Mouse (Mus musculus): ENCODE data around the gene Sigirr. TPM values are rescaled to one million over a fixed set of nuclear protein-coding genes. Genes with fewer than 3 reads are reported as not detected.

Sigirr gene
- polyA plus RNA-seq, 1 experiment from 2014 or later = 17.8 TPM

Other genes with a start within 250 kb of the Sigirr start
- gene Gm45785, start 244.2 kb downstream of the Sigirr start, polyA plus RNA-seq (2015; fragmentation: Nextera tagmentation; extraction: Ambion mirVana) = 0.54 TPM in 1 of 2 replicates, not detected in the other
- gene Ric8a, start 243.6 kb downstream of the Sigirr start, polyA plus RNA-seq (2015; fragmentation: Nextera tagmentation; extraction: Ambion mirVana) = 51.9 and 66.6 TPM in 2 replicates
- 31.7 and 37.1 TPM in 2 replicates for gene Bet1l, start 243.0 kb downstream of the Sigirr start, polyA plus RNA-seq (2015; fragmentation: Nextera tagmentation; extraction: Ambion mirVana)
- gene Psmd13, start 218.6 kb downstream of the Sigirr start, polyA plus RNA-seq (2015; fragmentation: Nextera tagmentation; extraction: Ambion mirVana) = 194 and 214 TPM in 2 replicates
- 27.7 and 31.4 TPM in 2 replicates for gene Sirt3, start 218.3 kb downstream of the Sigirr start, polyA plus RNA-seq (2015; fragmentation: Nextera tagmentation; extraction: Ambion mirVana)
- not detected in 2 replicates for gene Cox8b, start 200.1 kb downstream of the Sigirr start, polyA plus RNA-seq (2015; fragmentation: Nextera tagmentation; extraction: Ambion mirVana)
- gene Nlrp6, start 179.7 kb downstream of the Sigirr start, polyA plus RNA-seq (2015; fragmentation: Nextera tagmentation; extraction: Ambion mirVana) = 42.9 and 46.8 TPM in 2 replicates
- 21.6 and 21.9 TPM in 2 replicates for gene Pgghg, start 159.2 kb downstream of the Sigirr start, polyA plus RNA-seq (2015; fragmentation: Nextera tagmentation; extraction: Ambion mirVana)
- 2.4 and 3.4 TPM in 2 replicates for gene Ifitm5, start 150.3 kb downstream of the Sigirr start, polyA plus RNA-seq (2015; fragmentation: Nextera tagmentation; extraction: Ambion mirVana)
- gene Gm45717, start 144.6 kb downstream of the Sigirr start, polyA plus RNA-seq (2015; fragmentation: Nextera tagmentation; extraction: Ambion mirVana) = 0.69 TPM in 1 of 2 replicates, not detected in the other
- gene Ifitm2, start 144.6 kb downstream of the Sigirr start, polyA plus RNA-seq (2015; fragmentation: Nextera tagmentation; extraction: Ambion mirVana) = 1,251 and 1,347 TPM in 2 replicates
- 145 and 148 TPM in 2 replicates for gene Ifitm1, start 133.4 kb downstream of the Sigirr start, polyA plus RNA-seq (2015; fragmentation: Nextera tagmentation; extraction: Ambion mirVana)
- gene Ifitm3, start 89.8 kb downstream of the Sigirr start, polyA plus RNA-seq (2015; fragmentation: Nextera tagmentation; extraction: Ambion mirVana) = 255 and 288 TPM in 2 replicates
- 1.6 and 3.6 TPM in 2 replicates for gene Ifitm6, start 82.6 kb downstream of the Sigirr start, polyA plus RNA-seq (2015; fragmentation: Nextera tagmentation; extraction: Ambion mirVana)
- gene Gm17387, start 71.4 kb downstream of the Sigirr start, polyA plus RNA-seq (2015; fragmentation: Nextera tagmentation; extraction: Ambion mirVana) = not detected in 2 replicates
- 7.9 and 10.7 TPM in 2 replicates for gene B4galnt4, start 39.5 kb downstream of the Sigirr start, polyA plus RNA-seq (2015; fragmentation: Nextera tagmentation; extraction: Ambion mirVana)
- 24.6 and 26.1 TPM in 2 replicates for gene Pkp3, start 22.4 kb downstream of the Sigirr start, polyA plus RNA-seq (2015; fragmentation: Nextera tagmentation; extraction: Ambion mirVana)
- 29.5 and 35.3 TPM in 2 replicates for gene Ano9, start 17.2 kb upstream of the Sigirr start, polyA plus RNA-seq (2015; fragmentation: Nextera tagmentation; extraction: Ambion mirVana)
- 58.0 and 59.7 TPM in 2 replicates for gene Ptdss2, start 21.8 kb upstream of the Sigirr start, polyA plus RNA-seq (2015; fragmentation: Nextera tagmentation; extraction: Ambion mirVana)
- 123 and 155 TPM in 2 replicates for gene Rnh1, start 72.3 kb upstream of the Sigirr start, polyA plus RNA-seq (2015; fragmentation: Nextera tagmentation; extraction: Ambion mirVana)
- gene Hras, start 93.4 kb upstream of the Sigirr start, polyA plus RNA-seq (2015; fragmentation: Nextera tagmentation; extraction: Ambion mirVana) = 92.9 and 107 TPM in 2 replicates
- gene Lrrc56, start 93.6 kb upstream of the Sigirr start, polyA plus RNA-seq (2015; fragmentation: Nextera tagmentation; extraction: Ambion mirVana) = 5.1 and 5.4 TPM in 2 replicates
- gene Lmntd2, start 113.5 kb upstream of the Sigirr start, polyA plus RNA-seq (2015; fragmentation: Nextera tagmentation; extraction: Ambion mirVana) = 3.5 and 3.6 TPM in 2 replicates
- gene Rassf7, start 115.3 kb upstream of the Sigirr start, polyA plus RNA-seq (2015; fragmentation: Nextera tagmentation; extraction: Ambion mirVana) = 63.7 and 70.0 TPM in 2 replicates
- gene Phrf1, start 128.2 kb upstream of the Sigirr start, polyA plus RNA-seq (2015; fragmentation: Nextera tagmentation; extraction: Ambion mirVana) = 61.9 and 62.1 TPM in 2 replicates
- 5.2 and 5.7 TPM in 2 replicates for gene Irf7, start 165.9 kb upstream of the Sigirr start, polyA plus RNA-seq (2015; fragmentation: Nextera tagmentation; extraction: Ambion mirVana)
- gene Cdhr5, start 176.2 kb upstream of the Sigirr start, polyA plus RNA-seq (2015; fragmentation: Nextera tagmentation; extraction: Ambion mirVana) = 75.8 and 96.1 TPM in 2 replicates
- 203 and 260 TPM in 2 replicates for gene Sct, start 178.6 kb upstream of the Sigirr start, polyA plus RNA-seq (2015; fragmentation: Nextera tagmentation; extraction: Ambion mirVana)
- gene Drd4, start 191.4 kb upstream of the Sigirr start, polyA plus RNA-seq (2015; fragmentation: Nextera tagmentation; extraction: Ambion mirVana) = 0.35 and 0.40 TPM in 2 replicates
- gene Deaf1, start 227.1 kb upstream of the Sigirr start, polyA plus RNA-seq (2015; fragmentation: Nextera tagmentation; extraction: Ambion mirVana) = 63.1 and 63.5 TPM in 2 replicates
- 35.1 and 35.6 TPM in 2 replicates for gene Tmem80, start 227.2 kb upstream of the Sigirr start, polyA plus RNA-seq (2015; fragmentation: Nextera tagmentation; extraction: Ambion mirVana)
- 117 and 133 TPM in 2 replicates for gene Eps8l2, start 238.3 kb upstream of the Sigirr start, polyA plus RNA-seq (2015; fragmentation: Nextera tagmentation; extraction: Ambion mirVana)

Measured in intestine, embryonic 15.5 days (tissue).